Mouse (Mus musculus): ENCODE measurements at regions not wholly inside any gene's neighbourhood (a gene's known extent, or its start where the extent isn't known, plus 50 kb on each side); places are given as distances from the start of the nearest gene placed in this dataset.

DNA sequence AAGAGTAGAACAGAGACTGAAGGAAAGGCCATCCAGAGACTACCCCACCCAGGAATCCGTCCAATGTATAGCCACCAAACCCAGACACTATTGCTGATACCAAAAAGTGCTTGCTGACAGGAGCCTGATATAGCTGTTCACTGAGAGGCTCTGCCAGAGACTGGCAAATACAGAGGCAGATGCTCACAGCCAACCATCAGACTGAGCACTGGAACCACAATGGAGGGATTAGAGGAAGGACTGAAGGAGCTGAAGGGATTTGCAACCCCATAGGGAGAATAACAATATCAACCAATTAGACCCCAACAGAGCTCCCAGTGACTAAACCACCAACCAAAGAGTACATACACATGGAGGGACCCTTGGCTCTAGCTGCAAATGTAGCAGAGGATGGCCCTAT, 1389.8 kb upstream of the Zeb2 start:
- Histone ChIP-seq H3K4me2 (ENCODE audit: low read depth) (no peak overlapping the region), H3ac (ENCODE audit: control insufficient read depth, insufficient read length) (no peak overlapping the region), H3K27me3 (ENCODE audit: control insufficient read depth, insufficient read depth, insufficient read length) (no peaks in the 10 kb centered on the region), H3K36me3 (ENCODE audit: control insufficient read depth, insufficient read depth) (no peaks in the 10 kb centered on the region), H3K79me2 (ENCODE audit: control insufficient read depth, insufficient read depth) (no peaks in the 10 kb centered on the region), H3K4me3 (no peak overlapping the region)
- TF ChIP-seq CEBPB (IDR thresholded peaks at IDR 0.05; ENCODE audit: insufficient read depth, poor library complexity, severe bottlenecking) (no peak), MYOG (IDR thresholded peaks at IDR 0.05; ENCODE audit: control insufficient read depth in 1 of 3, insufficient read depth in 1 of 3, insufficient read length in 2 of 3, low read depth in 2 of 3) (no peak), REST (IDR thresholded peaks at IDR 0.05; ENCODE audit: insufficient read depth, insufficient read length) (no peak), MYOD1 (IDR thresholded peaks at IDR 0.05; ENCODE audit: control insufficient read depth in 1 of 3, insufficient read length in 2 of 3, low read depth in 2 of 3) (no peak), SRF (IDR thresholded peaks at IDR 0.05; ENCODE audit: control insufficient read depth, insufficient read length, low read depth) (no peak), MAX (IDR thresholded peaks at IDR 0.05; ENCODE audit: low read depth) (no peak), TCF3 (IDR thresholded peaks at IDR 0.05; ENCODE audit: insufficient read length, low read depth) (no peak), USF1 (IDR thresholded peaks at IDR 0.05; ENCODE audit: low read depth) (no peak), E2F4 (IDR thresholded peaks at IDR 0.05; ENCODE audit: insufficient read depth) (no peak), POLR2AphosphoS2 (IDR thresholded peaks at IDR 0.05; ENCODE audit: insufficient read length, low read depth) (no peak), POLR2A (IDR thresholded peaks at IDR 0.05; ENCODE audit: insufficient read length, low read depth) (no peak), TCF12 (IDR thresholded peaks at IDR 0.05; ENCODE audit: insufficient read depth, poor library complexity, severe bottlenecking) (no peak)

DNA sequence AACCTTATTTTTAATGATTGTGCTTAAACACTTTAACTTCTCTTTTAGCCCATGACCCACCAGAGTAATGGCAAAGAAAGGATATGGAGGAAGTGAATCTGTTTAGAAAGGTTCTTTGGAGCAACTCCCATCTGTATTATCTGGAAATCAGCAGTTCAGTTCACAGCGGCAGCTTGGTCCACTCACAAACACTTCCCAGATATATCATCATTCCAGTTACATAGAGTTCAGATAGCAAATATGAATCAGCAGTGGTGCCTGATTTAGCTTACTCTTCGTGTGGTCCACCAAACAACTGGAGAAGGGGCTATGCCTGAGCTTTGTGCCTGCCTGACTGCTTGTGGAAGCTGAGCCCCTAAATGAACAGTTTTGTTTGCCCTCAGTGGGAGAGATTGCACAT, 1385.9 kb upstream of the Zeb2 start:
- Histone ChIP-seq H3K4me2 (ENCODE audit: low read depth) (no peak overlapping the region), H3K4me3 (no peak overlapping the region), H3K27me3 (ENCODE audit: control insufficient read depth, insufficient read depth, insufficient read length) (no peaks in the 10 kb centered on the region), H3ac (ENCODE audit: control insufficient read depth, insufficient read length) (no peak overlapping the region), H3K79me2 (ENCODE audit: control insufficient read depth, insufficient read depth) (no peaks in the 10 kb centered on the region), H3K36me3 (ENCODE audit: control insufficient read depth, insufficient read depth) (no peaks in the 10 kb centered on the region)
- TF ChIP-seq POLR2A (IDR thresholded peaks at IDR 0.05; ENCODE audit: insufficient read length, low read depth) (no peak), USF1 (IDR thresholded peaks at IDR 0.05; ENCODE audit: low read depth) (no peak), E2F4 (IDR thresholded peaks at IDR 0.05; ENCODE audit: insufficient read depth) (no peak), TCF3 (IDR thresholded peaks at IDR 0.05; ENCODE audit: insufficient read length, low read depth) (no peak), MYOG (IDR thresholded peaks at IDR 0.05; ENCODE audit: control insufficient read depth in 1 of 3, insufficient read depth in 1 of 3, insufficient read length in 2 of 3, low read depth in 2 of 3) (no peak), CEBPB (IDR thresholded peaks at IDR 0.05; ENCODE audit: insufficient read depth, poor library complexity, severe bottlenecking) (no peak), MAX (IDR thresholded peaks at IDR 0.05; ENCODE audit: low read depth) (no peak), MYOD1 (IDR thresholded peaks at IDR 0.05; ENCODE audit: control insufficient read depth in 1 of 3, insufficient read length in 2 of 3, low read depth in 2 of 3) (no peak), TCF12 (IDR thresholded peaks at IDR 0.05; ENCODE audit: insufficient read depth, poor library complexity, severe bottlenecking) (no peak), SRF (IDR thresholded peaks at IDR 0.05; ENCODE audit: control insufficient read depth, insufficient read length, low read depth) (no peak), REST (IDR thresholded peaks at IDR 0.05; ENCODE audit: insufficient read depth, insufficient read length) (no peak), POLR2AphosphoS2 (IDR thresholded peaks at IDR 0.05; ENCODE audit: insufficient read length, low read depth) (no peak)

GRCm38 (mm10) chr2:46492299-46492698, 1375.1 kb upstream of the Zeb2 start:
- no peak overlapping the region for H3ac ChIP-seq (ENCODE audit: control insufficient read depth, insufficient read length)
- H3K27me3 ChIP-seq (ENCODE audit: control insufficient read depth, insufficient read depth, insufficient read length), result no peaks in the 10 kb centered on the region
- H3K36me3 ChIP-seq (ENCODE audit: control insufficient read depth, insufficient read depth), result no peaks in the 10 kb centered on the region
- TF ChIP-seq MAX (IDR thresholded peaks at IDR 0.05; ENCODE audit: low read depth) (no peak), REST (IDR thresholded peaks at IDR 0.05; ENCODE audit: insufficient read depth, insufficient read length) (no peak), USF1 (IDR thresholded peaks at IDR 0.05; ENCODE audit: low read depth) (no peak), SRF (IDR thresholded peaks at IDR 0.05; ENCODE audit: control insufficient read depth, insufficient read length, low read depth) (no peak), MYOG (IDR thresholded peaks at IDR 0.05; ENCODE audit: control insufficient read depth in 1 of 3, insufficient read depth in 1 of 3, insufficient read length in 2 of 3, low read depth in 2 of 3) (no peak)
- no peak overlapping the region for H3K4me2 ChIP-seq (ENCODE audit: low read depth)
- H3K79me2 ChIP-seq (ENCODE audit: control insufficient read depth, insufficient read depth), result no peaks in the 10 kb centered on the region
- no peak overlapping the region for H3K4me3 ChIP-seq

- Histone ChIP-seq H3K27me3 (ENCODE audit: control insufficient read depth, insufficient read depth, insufficient read length) (no peaks in the 10 kb centered on the region), H3K4me2 (ENCODE audit: low read depth) (no peak overlapping the region)
Observed at GRCm38 (mm10) chr2:46491081-46491480, 1373.9 kb upstream of the Zeb2 start.

More at GRCm38 (mm10) chr2:46491081-46491480, 1373.9 kb upstream of the Zeb2 start:
- Histone ChIP-seq H3K4me3 (no peak overlapping the region), H3K79me2 (ENCODE audit: control insufficient read depth, insufficient read depth) (no peaks in the 10 kb centered on the region), H3K36me3 (ENCODE audit: control insufficient read depth, insufficient read depth) (no peaks in the 10 kb centered on the region), H3ac (ENCODE audit: control insufficient read depth, insufficient read length) (no peak overlapping the region)
- TF ChIP-seq E2F4 (IDR thresholded peaks at IDR 0.05; ENCODE audit: insufficient read depth) (no peak), MAX (IDR thresholded peaks at IDR 0.05; ENCODE audit: low read depth) (no peak), TCF3 (IDR thresholded peaks at IDR 0.05; ENCODE audit: insufficient read length, low read depth) (no peak), REST (IDR thresholded peaks at IDR 0.05; ENCODE audit: insufficient read depth, insufficient read length) (no peak), CEBPB (IDR thresholded peaks at IDR 0.05; ENCODE audit: insufficient read depth, poor library complexity, severe bottlenecking) (no peak), SRF (IDR thresholded peaks at IDR 0.05; ENCODE audit: control insufficient read depth, insufficient read length, low read depth) (no peak), MYOD1 (IDR thresholded peaks at IDR 0.05; ENCODE audit: control insufficient read depth in 1 of 3, insufficient read length in 2 of 3, low read depth in 2 of 3) (no peak), MYOG (IDR thresholded peaks at IDR 0.05; ENCODE audit: control insufficient read depth in 1 of 3, insufficient read depth in 1 of 3, insufficient read length in 2 of 3, low read depth in 2 of 3) (no peak), POLR2AphosphoS2 (IDR thresholded peaks at IDR 0.05; ENCODE audit: insufficient read length, low read depth) (no peak), USF1 (IDR thresholded peaks at IDR 0.05; ENCODE audit: low read depth) (no peak), POLR2A (IDR thresholded peaks at IDR 0.05; ENCODE audit: insufficient read length, low read depth) (no peak), TCF12 (IDR thresholded peaks at IDR 0.05; ENCODE audit: insufficient read depth, poor library complexity, severe bottlenecking) (no peak)
